8 mouse cellular contexts compared by ENCODE assay signal in genomic region chr7:64391479-64391878, GRCm38 (mm10). TPM values are rescaled to one million over a fixed set of nuclear protein-coding genes. Genes with fewer than 3 reads are reported as not detected.
DNase-seq lines count a peak whose midpoint lies in the region; ATAC-seq and TF ChIP-seq lines count a peak whose summit lies in the region.

No protein-coding gene starts in this region.

- peak overlapping the region; percentile 79 for H3K27ac ChIP-seq in lung, postnatal 0 days (ENCODE audit: low read length)
- peak overlapping the region; percentile 89 for H3K27ac ChIP-seq in heart, embryonic 16.5 days (ENCODE audit: low read length)
- peak overlapping the region; percentile 37 for H3K27ac ChIP-seq in liver, embryonic 14.5 days
- peak overlapping the region; percentile 25 for H3K27ac ChIP-seq in stomach, postnatal 0 days (replicated peaks)

- peak overlapping the region; percentile 67 for H3K4me2 ChIP-seq in lung, postnatal 0 days (replicated peaks; ENCODE audit: low read depth, low read length)
- H3K4me2 ChIP-seq in heart, embryonic 16.5 days (ENCODE audit: low read depth, low read length): peak overlapping the region; percentile 88
- H3K4me2 ChIP-seq in liver, embryonic 14.5 days (ENCODE audit: low read depth): peak overlapping the region; percentile 86
- H3K4me2 ChIP-seq in stomach, postnatal 0 days (replicated peaks; ENCODE audit: low read depth): peak overlapping the region; percentile 78

- peak overlapping the region; percentile 66 for H3K4me3 ChIP-seq in lung, postnatal 0 days (ENCODE audit: low read depth, low read length)
- peak overlapping the region; percentile 93 for H3K4me3 ChIP-seq in heart, embryonic 16.5 days (ENCODE audit: low read length)
- H3K4me3 ChIP-seq in liver, embryonic 14.5 days (ENCODE audit: insufficient read depth in 1 of 2, low read depth in 2 of 2, low read length in 2 of 2): peak overlapping the region; percentile 95 to 98
- H3K4me3 ChIP-seq in stomach, postnatal 0 days (ENCODE audit: low read depth, low read length): peak overlapping the region; percentile 82

- DNase-seq in lung, postnatal 0 days (ENCODE audit: low spot score): peak; percentile 4
- DNase-seq in lung, postnatal 4 days: no peak
- DNase-seq in cerebellum, adult 9-10 months: peak; percentile 43
- DNase-seq in liver, embryonic 14.5 days (ENCODE audit: low read depth in 3 of 3, low spot score in 3 of 3): peak in 1 of 3 experiments; percentile 36
- DNase-seq in stomach, postnatal 0 days (ENCODE audit: low spot score): peak; percentile 19
- DNase-seq in adrenal gland, postnatal 36 days: no peak
- DNase-seq in adrenal gland, postnatal 10 days: no peak

- H3K36me3 ChIP-seq in lung, postnatal 0 days (ENCODE audit: insufficient read depth, low read length): peaks cover 12% of the 10 kb centered on the region; the same call in 1 of the 2 replicates
- peaks cover 9% of the 10 kb centered on the region; the same call in 1 of the 2 replicates for H3K36me3 ChIP-seq in heart, embryonic 16.5 days (ENCODE audit: control insufficient read depth, insufficient read depth)
- H3K36me3 ChIP-seq in liver, embryonic 14.5 days (replicated peaks; ENCODE audit: control insufficient read depth, insufficient read depth, low read depth): peaks cover 28% of the 10 kb centered on the region
- peaks cover 3% of the 10 kb centered on the region; the same call in 1 of the 2 replicates for H3K36me3 ChIP-seq in stomach, postnatal 0 days (ENCODE audit: control insufficient read depth, insufficient read depth, low read length)

- peak overlapping the region; percentile 65 for H3K9ac ChIP-seq in lung, postnatal 0 days (replicated peaks; ENCODE audit: low read depth)
- H3K9ac ChIP-seq in heart, embryonic 16.5 days (ENCODE audit: low read length): peak overlapping the region; percentile 80
- peak overlapping the region; percentile 86 for H3K9ac ChIP-seq in liver, embryonic 14.5 days (replicated peaks)
- H3K9ac ChIP-seq in stomach, postnatal 0 days (ENCODE audit: low read length): peak overlapping the region; percentile 68

- no peak for TF ChIP-seq CTCF in lung, postnatal 0 days (IDR thresholded peaks at IDR 0.05)
- TF ChIP-seq CTCF in liver, embryonic 14.5 days (IDR thresholded peaks at IDR 0.05; ENCODE audit: low read depth): no peak
- no peak for TF ChIP-seq CTCF in stomach, postnatal 0 days (IDR thresholded peaks at IDR 0.05; ENCODE audit: low read depth)

- H3K4me1 ChIP-seq in lung, postnatal 0 days (ENCODE audit: insufficient read depth, low read depth, low read length): no peaks in the 10 kb centered on the region; the same call in 1 of the 2 replicates
- peaks cover 7% of the 10 kb centered on the region for H3K4me1 ChIP-seq in heart, embryonic 16.5 days (ENCODE audit: control insufficient read depth, insufficient read depth, low read length)
- peaks cover 4 to 10% of the 10 kb centered on the region in 2 experiments; a peak in 2 of 4 replicates for H3K4me1 ChIP-seq in liver, embryonic 14.5 days (replicated peaks; ENCODE audit: control insufficient read depth in 2 of 2, insufficient read depth in 2 of 2, low read length in 1 of 2)
- no peaks in the 10 kb centered on the region for H3K4me1 ChIP-seq in stomach, postnatal 0 days (replicated peaks; ENCODE audit: control insufficient read depth, insufficient read depth)

- no peak for ATAC-seq in lung, postnatal 0 days
- no peak for ATAC-seq in heart, embryonic 16.5 days (replicated peaks; ENCODE audit: extremely low read depth, insufficient read depth, low FRiP score)
- ATAC-seq in liver, embryonic 14.5 days (ENCODE audit: insufficient read depth): no peak
- ATAC-seq in stomach, postnatal 0 days (ENCODE audit: low FRiP score, low TSS enrichment): no peak

- 2% methylated on average over 8 of the region's 8 CpGs for WGBS in lung, postnatal 0 days
- WGBS in heart, embryonic 16.5 days: 3% methylated on average over 8 of the region's 8 CpGs
- WGBS in liver, embryonic 14.5 days (ENCODE audit: insufficient replicate concordance): under 1% methylated on average over 8 of the region's 8 CpGs
- WGBS in stomach, postnatal 0 days: 2% methylated on average over 8 of the region's 8 CpGs

- TF ChIP-seq EP300 in lung, postnatal 0 days (IDR thresholded peaks at IDR 0.05): no peak
- TF ChIP-seq EP300 in liver, embryonic 14.5 days (IDR thresholded peaks at IDR 0.05; ENCODE audit: low read depth): no peak
- no peak for TF ChIP-seq EP300 in stomach, postnatal 0 days (optimal IDR thresholded peaks at IDR 0.05)

- no peaks in the 10 kb centered on the region for H3K9me3 ChIP-seq in lung, postnatal 0 days (ENCODE audit: low read length)
- no peaks in the 10 kb centered on the region for H3K9me3 ChIP-seq in heart, embryonic 16.5 days (replicated peaks; ENCODE audit: control insufficient read depth, low read length)
- H3K9me3 ChIP-seq in liver, embryonic 14.5 days (ENCODE audit: control insufficient read depth, low read length): no peaks in the 10 kb centered on the region
- no peaks in the 10 kb centered on the region for H3K9me3 ChIP-seq in stomach, postnatal 0 days (ENCODE audit: control insufficient read depth, low read length)

- H3K27me3 ChIP-seq in lung, postnatal 0 days (replicated peaks; ENCODE audit: insufficient read depth, low read length): no peaks in the 10 kb centered on the region
- no peaks in the 10 kb centered on the region for H3K27me3 ChIP-seq in heart, embryonic 16.5 days (ENCODE audit: control insufficient read depth, insufficient read depth, low read length)
- H3K27me3 ChIP-seq in liver, embryonic 14.5 days (ENCODE audit: control insufficient read depth, insufficient read depth, low read length): no peaks in the 10 kb centered on the region
- no peaks in the 10 kb centered on the region for H3K27me3 ChIP-seq in stomach, postnatal 0 days (ENCODE audit: control insufficient read depth, insufficient read depth, low read length)

RNA-seq across cellular contexts. Expression of gene Mphosph10, which starts 0.6 kb away (rescaled TPM):
- 18.6 and 21.1 TPM in 2 replicates for polyA plus RNA-seq in lung, postnatal 0 days (2015; fragmentation: Nextera tagmentation; extraction: Ambion mirVana)
- 20.3 and 25.9 TPM in 2 replicates for polyA plus RNA-seq in heart, embryonic 16.5 days (2015; fragmentation: Nextera tagmentation; extraction: Ambion mirVana)
- polyA plus RNA-seq in liver, embryonic 14.5 days (2012; rRNA removed): 4.9 and 13.4 TPM in 2 replicates
- polyA plus RNA-seq in liver, embryonic 14.5 days (2014; fragmentation: Nextera tagmentation; extraction: Ambion mirVana): 23.0 and 24.1 TPM in 2 replicates
- polyA plus RNA-seq in stomach, postnatal 0 days (2015; fragmentation: Nextera tagmentation; extraction: Ambion mirVana): 24.3 and 26.4 TPM in 2 replicates
- total RNA-seq in adrenal gland, postnatal 36 days (2021): 10 to 100 TPM; 25.0 to 27.6 TPM
- 10 to 100 TPM; 19.5 to 27.9 TPM for total RNA-seq in adrenal gland, postnatal 10 days (2021)

RNA-seq across cellular contexts. Expression of gene Mcee, which starts 0.9 kb away (rescaled TPM):
- polyA plus RNA-seq in lung, postnatal 0 days (2015; fragmentation: Nextera tagmentation; extraction: Ambion mirVana): 112 and 117 TPM in 2 replicates
- 139 and 143 TPM in 2 replicates for polyA plus RNA-seq in heart, embryonic 16.5 days (2015; fragmentation: Nextera tagmentation; extraction: Ambion mirVana)
- 12.5 and 21.1 TPM in 2 replicates for polyA plus RNA-seq in liver, embryonic 14.5 days (2012; rRNA removed)
- 42.1 and 48.0 TPM in 2 replicates for polyA plus RNA-seq in liver, embryonic 14.5 days (2014; fragmentation: Nextera tagmentation; extraction: Ambion mirVana)
- polyA plus RNA-seq in stomach, postnatal 0 days (2015; fragmentation: Nextera tagmentation; extraction: Ambion mirVana): 89.8 and 97.7 TPM in 2 replicates
- total RNA-seq in adrenal gland, postnatal 36 days (2021): 10 to 100 TPM; 55.7 to 86.5 TPM
- total RNA-seq in adrenal gland, postnatal 10 days (2021): 100 to 1,000 TPM; 150 to 154 TPM

RNA-seq across cellular contexts. Expression of gene Fan1, which starts 17.6 kb away (rescaled TPM):
- polyA plus RNA-seq in lung, postnatal 0 days (2015; fragmentation: Nextera tagmentation; extraction: Ambion mirVana): 4.8 and 5.2 TPM in 2 replicates
- polyA plus RNA-seq in heart, embryonic 16.5 days (2015; fragmentation: Nextera tagmentation; extraction: Ambion mirVana): 3.5 and 3.8 TPM in 2 replicates
- 0.62 and 1.1 TPM in 2 replicates for polyA plus RNA-seq in liver, embryonic 14.5 days (2012; rRNA removed)
- polyA plus RNA-seq in liver, embryonic 14.5 days (2014; fragmentation: Nextera tagmentation; extraction: Ambion mirVana): 0.70 and 0.83 TPM in 2 replicates
- 2.7 and 2.9 TPM in 2 replicates for polyA plus RNA-seq in stomach, postnatal 0 days (2015; fragmentation: Nextera tagmentation; extraction: Ambion mirVana)
- total RNA-seq in adrenal gland, postnatal 36 days (2021): 1 to 10 TPM; 5.7 to 6.9 TPM
- 10 to 100 TPM in 1 of 2 experiments, 1 to 10 TPM in 1; 7.3 to 10.9 TPM for total RNA-seq in adrenal gland, postnatal 10 days (2021)

Comparison
In these comparisons a context has a peak if more than half of its experiments do, and no peak if none do; other contexts are left out.
1. DNase-seq: peak in lung, postnatal 0 days (single experiment), cerebellum, adult 9-10 months (single experiment) and stomach, postnatal 0 days (single experiment); none in lung, postnatal 4 days (0 of 2), adrenal gland, postnatal 36 days (0 of 2) and adrenal gland, postnatal 10 days (single experiment).
2. H3K27ac ChIP-seq: peak in every context shown above with its lines; median percentile 89 in heart, embryonic 16.5 days; 79 in lung, postnatal 0 days; 37 in liver, embryonic 14.5 days; 25 in stomach, postnatal 0 days.
3. Peak in every context shown above with its lines, with median percentiles within 50 percentile points of each other: H3K4me2 ChIP-seq, H3K4me3 ChIP-seq and H3K9ac ChIP-seq.